Mouse (Mus musculus): ENCODE results near the gene Tmem59.
A peak's percentile ranks its signal among the peaks of the same experiment; 100 is the strongest.

Gene Tmem59

DNA sequence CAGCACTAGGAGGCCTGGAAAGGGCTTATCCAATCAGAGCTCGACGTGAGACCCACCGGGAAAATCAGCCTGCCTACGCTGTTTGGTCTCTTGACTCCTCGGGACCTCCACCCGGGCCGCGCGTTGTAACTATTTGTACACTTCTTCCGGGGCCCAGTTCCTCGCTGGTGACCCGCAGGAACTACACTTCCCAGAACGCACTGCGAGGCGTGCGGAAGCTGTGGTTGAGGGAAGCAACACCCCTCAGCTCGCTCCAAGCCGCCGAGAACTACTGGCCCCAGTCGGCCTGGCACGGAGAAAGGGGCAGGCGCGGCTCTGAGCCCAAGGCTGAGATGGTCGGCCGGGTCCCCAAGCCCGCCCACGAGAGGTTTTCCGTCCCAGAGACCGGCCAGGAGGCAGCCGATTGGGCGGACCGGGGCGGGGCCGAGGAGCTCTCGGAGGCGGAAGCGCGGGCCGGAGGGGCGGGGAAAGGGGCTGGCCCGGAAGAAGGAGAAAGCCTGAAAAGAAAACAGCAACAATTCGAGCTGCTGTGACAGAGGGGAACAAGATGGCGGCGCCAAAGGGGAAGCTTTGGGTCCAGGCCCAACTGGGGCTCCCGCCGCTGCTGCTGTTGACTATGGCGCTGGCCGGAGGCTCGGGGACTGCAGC lies at the start of gene Tmem59:
Gene Tmem59 (plus strand): TSS at position 218 of the 648 bp plus-strand sequence.
- DNase-seq, result peak; percentile 96

DNA sequence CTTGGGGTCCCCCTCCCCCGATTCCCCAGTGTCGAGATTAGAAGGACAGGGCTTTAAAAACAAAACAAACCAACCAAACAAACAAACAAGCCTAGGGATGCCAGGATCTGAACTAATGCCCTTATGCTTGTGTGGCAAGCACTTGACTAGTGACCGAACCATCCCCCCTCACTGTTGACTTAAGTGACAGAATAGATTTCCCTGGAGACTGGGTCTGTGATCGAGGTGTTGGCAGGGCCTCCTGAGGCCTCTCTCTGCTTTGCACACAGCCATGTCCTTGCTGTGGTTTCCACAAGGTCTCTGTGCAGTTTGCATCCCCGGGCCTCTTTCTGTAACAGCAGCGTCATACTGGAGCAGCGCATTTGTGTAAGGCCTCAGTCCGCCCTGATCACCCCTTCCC lies 48.8 kb upstream of the Tmem59 start:
- no peak for DNase-seq

DNA sequence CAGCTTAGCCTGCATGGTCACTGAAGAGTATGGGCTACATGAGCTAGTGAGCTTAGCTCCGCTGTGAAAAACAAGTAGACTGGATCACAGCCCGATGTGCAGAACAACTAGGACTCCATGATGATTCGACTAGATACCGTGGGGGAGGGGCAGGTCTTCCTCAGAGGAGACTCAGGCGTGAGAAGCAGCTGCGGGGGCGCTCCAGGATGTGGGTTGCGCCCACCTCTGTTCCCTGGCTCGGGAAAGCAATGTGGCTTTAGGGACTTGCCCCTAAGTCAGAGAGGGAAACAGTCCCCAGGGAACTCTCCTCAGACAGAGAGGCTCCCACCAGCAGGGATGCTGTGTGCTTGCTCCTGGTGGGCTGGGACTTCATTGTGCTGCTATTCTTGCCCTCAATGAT lies 47.7 kb upstream of the Tmem59 start:
- DNase-seq, result peak; percentile 73

DNA sequence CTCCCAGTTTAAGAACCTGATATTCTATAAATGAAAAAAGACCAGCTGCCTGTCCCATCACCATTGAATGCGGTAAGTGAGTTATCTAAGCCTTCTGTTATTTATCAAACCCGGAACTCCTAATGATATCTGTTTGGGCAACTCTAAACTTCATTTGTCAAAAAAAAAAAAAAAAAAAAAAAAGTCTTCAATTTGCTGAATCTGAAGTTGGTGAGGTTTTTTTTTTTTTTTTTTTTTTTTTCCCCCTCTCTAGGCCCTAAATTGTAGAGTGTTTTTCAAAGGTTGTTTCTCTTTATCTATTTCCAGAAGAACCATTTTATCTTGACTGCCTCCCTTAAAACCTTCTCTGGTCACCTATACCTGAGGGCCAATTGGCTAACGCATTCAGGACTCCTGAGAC lies 43.3 kb upstream of the Tmem59 start:
- no peak for DNase-seq

DNA sequence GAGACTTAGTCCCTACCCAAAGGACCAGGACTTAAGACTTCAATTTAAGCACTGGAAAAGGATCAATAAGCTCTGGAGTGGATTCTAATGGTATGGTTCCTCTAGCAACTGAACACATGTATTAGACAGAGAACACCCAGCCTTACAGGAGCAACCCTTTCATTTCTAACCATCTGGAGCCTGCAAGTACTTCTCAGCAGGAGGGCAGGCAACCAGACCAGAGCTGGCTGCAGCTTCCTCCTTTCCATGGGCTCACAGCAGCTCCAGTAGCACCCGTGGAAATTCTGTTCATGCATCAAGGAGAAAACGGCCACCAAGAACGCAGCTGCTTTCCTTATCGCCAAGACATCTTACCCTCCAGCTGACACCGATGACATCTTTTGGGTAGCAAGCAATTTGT lies 42.5 kb upstream of the Tmem59 start:
- no peak for DNase-seq

DNA sequence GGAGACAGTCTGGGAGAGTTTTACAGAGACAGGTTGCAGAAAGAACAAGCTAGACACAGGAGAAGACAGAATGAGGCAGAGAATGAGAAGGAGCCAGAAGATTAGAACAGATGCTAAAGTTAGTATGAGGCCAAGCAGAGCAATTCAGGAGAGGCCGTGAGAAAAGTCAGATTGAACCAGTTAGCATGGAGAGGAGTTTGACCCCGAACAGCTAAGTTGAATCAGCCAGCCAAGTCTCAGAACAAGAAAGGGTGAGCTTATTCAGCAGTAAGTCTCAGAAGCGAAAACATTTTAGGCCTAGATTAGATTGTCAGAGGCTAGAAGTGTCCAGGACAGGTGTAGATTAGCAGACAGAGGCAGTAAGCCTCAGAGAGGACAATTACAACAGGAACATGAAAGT lies 41.7 kb upstream of the Tmem59 start:
- DNase-seq, result no peak

DNA sequence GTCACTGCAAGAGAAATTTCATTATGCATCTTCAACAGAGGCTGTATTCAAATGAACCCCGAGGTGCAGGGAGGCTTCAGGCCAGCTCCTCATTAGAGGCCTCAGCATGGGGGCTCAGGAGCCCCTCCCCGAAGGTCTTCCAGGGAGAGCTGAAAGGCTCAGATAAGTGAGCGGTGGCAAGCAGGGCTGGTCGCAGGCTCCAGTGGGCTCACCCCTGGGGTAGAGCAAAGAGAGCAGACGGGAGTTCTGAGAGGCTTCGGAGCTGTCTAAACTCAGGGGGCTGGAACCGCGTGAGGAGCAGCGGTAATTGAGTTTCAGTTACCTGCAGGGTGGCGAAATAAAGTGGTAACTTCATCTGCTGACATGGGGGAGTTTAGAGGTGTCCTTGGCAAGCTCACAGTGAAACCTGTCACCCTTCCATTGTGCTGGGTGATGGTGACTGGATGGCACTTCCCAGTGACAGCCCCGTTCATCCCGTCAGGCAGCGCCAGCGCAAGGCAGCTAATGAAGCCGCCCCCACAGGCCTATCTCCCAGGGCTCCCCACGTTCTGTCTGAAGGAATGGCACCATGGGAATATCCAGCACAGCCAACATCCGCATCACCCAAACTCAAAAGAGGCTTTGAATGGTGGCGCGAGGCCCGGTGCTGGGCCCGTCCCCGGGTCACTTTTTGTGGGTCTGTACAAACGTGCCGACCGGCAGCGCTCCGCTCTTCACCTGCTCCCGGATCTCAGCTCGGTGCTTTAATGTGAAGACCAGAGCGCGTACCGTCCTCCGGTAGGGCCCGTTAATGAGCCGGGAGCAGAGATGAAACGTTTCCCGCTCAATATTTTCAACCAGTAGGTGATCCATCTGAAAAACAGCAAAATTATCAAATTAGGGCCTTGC lies 39.0 kb upstream of the Tmem59 start:
- no peak for DNase-seq

DNA sequence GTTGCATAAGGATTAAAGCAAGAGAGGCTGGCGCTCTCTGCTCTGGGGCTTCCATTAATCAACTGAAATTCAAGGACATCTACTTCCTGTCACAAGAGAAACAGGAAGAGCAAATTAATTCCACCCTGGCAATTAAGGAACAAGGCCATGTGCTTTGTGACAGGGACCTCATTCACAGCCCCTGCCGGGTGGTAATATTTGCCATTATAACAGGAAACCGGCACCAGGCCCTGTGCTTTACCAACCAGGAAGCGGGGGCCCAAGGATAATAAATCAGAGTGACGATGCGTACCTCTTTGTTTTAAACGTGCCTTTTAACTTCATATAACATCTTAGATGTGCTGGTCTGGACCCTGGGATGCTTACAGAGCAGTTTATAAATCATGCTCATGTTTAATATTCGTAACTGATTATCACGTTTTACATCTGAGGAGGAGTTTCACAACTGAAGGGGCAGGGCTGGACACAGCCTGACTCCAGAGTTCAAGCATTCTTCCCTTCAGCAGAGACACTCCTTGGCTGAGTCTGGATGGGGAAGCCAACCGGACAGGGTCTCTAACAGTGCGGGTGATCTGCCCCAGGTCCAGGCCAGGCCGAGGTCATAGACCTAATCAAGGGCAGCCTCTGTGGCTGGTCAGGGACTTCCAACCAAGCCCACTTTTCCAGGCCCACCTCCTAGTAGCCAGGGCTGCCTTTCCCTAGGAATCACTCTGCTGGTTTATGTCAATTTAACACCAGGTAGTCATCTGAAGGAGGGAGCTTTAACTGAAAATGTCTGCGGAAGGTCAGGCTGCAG lies 38.2 kb upstream of the Tmem59 start:
- no peak for DNase-seq

DNA sequence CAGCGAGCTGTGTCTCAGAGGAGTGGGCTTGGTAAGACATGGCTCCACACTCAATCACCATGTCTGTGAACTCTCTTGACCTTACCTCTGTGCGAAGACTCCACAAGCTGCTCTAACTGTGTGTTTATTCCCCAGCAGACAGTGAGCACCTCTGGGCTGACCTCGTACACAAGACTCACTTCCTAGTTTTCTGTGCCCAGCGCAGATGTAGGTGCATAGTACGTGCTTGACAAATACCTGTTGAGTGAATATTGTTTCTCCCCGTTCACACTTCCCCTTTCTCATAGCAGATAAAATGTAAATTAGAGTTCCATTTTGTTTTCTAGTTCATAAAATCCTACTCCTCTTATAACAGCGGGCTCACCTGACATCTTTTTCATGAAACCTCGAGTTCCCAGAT lies 34.7 kb upstream of the Tmem59 start:
- DNase-seq, result no peak

DNA sequence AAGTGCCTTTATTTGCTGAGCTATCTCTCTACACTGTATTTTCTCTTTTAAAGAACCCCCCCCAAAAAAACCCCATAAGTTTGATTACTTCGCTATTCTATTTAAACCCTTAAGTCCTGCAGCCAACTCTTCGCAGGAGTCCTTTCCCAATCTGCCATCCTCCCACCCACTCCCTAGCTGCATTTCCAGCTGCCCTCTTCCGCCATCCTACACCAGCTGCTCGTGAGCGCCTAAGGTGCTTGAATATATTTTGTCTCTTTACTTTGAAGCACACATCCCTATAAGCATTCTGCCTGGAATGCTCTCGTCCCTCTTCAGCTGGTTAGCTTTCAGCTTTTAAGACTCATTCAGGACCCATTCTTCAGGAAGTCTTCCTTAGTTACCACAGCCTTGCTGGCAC lies 27.2 kb upstream of the Tmem59 start:
- no peak for DNase-seq

DNA sequence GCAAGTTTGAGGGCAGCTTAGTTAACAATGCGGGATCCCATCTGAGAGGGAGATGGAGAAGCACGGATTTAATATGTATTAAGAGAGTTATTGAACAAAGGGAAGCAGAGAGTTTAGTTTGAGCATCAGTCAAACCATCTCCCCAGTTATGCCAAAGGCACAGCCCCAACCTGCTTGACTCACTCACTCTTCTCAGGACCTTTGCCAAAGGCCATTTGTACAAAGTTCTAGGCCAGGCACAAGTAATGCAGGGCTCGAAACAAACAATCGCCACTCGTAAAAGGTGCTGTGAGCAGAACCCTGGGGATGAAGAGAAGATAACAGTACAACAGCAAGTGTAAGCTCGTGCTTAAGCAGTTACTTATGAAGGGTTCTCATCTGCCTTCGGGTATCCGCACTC lies 25.6 kb upstream of the Tmem59 start:
- DNase-seq, result no peak

DNA sequence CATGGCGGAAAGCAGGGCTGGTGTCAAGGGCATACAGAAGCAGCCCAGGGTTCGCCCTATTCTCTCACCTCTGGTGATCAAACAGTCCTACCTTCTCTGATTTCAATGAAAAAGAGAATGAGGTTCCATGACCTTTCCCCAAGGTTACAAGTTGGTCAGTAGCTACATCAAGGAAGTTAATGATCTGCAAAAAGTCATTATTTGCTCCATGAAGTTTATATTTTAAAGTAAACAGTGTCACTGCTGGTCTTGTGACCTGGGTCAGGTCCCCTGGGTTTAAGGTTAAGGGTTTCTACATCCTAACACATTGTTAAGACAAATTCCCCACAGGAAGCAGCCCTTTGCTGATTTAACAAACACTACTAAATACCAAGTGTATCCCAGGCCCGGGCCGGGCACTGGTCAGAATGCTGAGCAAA lies 21.2 kb upstream of the Tmem59 start:
- no peak for DNase-seq

DNA sequence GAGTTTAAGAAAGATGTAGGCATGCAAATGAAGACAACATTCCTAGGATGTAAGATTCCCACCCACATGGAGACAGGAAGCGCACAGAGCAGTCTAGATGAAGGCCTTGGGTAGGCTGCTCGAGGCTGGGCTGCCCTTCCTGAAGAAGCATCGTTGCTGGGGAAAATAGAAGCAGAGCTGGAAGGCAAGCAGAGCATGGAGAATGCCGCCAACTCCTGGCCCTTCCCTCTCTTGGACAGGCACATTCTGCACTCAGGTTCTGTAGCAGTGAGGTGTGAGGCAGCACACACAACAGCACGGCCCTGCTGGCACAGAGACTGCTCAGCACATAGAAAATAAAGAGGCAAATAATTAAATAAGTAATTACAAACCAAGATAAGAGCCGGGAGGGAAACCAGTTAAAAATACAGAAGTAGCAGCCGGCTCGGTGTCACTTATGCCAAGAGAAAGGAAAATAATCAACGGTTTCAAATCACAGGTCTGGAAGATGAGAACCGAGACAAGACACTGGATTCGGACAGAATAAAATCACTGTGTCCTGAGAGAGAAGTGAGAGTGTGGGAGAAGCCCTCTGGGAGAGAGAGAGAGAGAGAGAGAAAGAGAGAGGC lies 18.9 kb upstream of the Tmem59 start:
- DNase-seq, result no peak

DNA sequence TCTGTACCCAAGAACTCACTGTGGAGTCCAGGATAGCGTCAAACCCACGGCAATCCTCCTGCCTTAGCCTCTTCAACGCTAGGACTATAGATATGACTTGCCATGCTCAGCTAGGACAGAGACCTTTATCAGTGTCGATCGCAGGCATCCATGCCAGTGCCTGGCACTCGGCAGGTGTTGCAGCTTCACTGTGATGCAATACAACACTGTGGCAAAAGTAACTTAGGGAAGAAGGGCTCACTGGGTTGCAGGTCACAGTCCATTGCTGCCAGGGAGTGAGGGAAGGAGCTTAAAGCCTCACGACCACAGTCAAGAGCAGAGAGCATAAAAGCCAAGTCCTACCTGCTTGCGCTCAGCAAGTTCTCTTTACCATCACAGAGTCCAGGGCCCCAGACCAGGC lies 18.0 kb upstream of the Tmem59 start:
- DNase-seq, result no peak

DNA sequence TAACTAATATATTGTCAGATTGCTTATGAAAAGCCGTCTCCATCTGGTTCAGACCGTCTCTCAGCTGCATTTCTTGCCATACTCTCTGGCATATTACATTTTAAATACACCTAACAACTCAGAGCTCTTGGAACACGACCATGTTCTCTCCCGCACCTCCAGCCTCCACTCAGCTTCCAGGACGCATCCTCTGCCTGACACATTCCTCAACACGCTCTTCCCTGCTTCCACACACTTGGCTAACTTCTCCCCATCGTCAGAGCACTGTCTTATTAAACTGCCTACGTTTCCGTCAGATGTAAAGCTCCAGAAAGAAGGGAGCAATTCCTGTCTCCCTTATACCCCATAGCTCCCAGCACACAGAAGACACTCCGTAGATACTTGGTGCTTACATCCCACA lies 14.9 kb upstream of the Tmem59 start:
- no peak for DNase-seq

DNA sequence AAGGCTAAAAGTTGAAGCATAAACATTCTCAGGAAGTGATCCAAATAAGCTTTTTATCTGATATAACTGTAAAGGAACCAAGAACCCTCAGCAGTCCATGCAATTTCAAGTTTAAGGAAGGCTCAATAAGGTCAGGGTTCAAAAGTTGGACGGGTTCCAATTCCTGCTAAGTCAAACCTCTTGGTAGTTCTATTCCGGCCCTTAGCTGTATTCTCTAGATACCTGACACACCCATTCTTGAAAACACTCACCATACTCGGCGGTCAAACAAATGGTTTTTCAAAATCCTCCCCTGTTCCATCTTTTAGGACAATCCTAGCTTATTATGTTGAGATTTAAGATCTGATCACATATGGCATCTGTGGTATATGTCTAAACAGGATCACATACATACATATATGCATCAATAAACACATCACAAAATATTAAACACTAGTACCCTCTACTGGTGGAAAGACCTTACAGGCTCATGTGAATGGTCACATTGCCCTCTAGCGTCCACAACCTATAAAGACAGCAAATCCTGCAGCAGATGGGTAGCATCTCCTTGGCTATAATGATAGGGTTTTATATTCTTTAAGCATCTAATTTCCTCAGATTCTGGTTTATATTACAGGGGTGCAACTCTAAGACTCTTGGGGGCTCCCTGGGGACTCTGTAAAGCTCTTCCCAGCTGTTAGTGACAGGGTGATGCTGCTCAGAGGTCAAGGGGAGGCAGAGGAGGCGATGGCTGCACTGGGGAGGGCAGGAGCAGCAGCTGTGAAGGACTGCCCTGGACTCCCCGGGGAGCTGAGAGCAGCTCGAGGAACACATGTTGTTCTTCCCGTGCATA lies 14.2 kb upstream of the Tmem59 start:
- DNase-seq, result peak; percentile 77

DNA sequence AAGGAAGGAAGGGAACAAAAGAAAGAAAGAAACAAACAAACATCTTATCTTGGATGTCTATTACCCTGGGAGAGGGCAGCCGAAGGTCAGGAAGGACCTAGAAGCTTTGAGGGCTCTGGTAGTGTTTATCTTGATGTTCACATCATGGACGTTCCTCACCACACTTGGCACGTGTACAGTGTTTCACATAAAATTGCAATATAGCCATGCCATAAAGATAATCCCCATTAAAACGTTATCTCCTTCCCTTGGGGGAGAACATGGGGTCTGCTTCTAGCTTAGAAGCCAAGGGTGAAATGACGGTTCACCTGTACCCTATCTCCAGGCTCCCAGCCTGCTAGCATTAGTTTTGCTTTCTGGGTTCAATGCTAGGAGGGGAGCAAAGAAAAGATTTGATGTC lies 11.5 kb upstream of the Tmem59 start:
- DNase-seq, result no peak

DNA sequence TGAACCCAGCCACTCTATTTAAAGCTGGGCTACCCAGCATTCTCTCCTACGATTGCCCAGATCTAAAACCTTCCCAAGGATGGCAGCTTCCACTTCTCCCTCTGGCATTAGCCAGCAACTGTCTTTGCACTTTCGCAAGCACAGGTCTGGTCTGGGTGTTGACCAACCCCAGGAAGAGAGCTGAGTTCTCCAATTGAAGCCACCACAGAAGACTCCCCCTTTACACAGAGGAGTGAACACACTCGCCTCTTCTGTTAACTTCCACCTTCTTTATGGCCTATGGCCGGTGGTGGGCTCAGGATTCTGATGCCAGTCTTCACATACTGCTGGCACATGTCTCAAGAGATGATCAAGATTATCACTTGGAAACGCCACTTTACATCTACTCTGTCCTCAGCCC lies 10.4 kb upstream of the Tmem59 start:
- DNase-seq, result no peak

DNA sequence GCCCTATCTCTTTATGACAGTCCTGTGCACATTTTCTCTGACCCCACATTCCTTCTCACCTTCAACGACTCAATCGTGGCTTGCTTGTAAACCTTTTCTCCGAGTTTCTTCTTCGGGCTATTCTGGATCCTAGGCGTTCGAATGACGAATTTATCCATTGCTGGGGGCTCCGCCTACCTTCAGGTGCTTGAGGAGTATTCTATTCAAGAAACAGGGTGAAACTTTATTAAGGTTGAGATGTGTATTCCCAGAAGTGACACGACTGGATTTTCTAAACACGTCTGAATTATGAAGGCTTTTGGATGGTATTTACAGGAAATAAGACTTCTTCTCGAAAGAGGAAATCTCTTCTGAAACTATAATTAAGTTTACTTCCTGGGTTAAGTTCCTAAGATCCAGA lies 693 bp upstream of the Tmem59 start:
- no peak for DNase-seq

DNA sequence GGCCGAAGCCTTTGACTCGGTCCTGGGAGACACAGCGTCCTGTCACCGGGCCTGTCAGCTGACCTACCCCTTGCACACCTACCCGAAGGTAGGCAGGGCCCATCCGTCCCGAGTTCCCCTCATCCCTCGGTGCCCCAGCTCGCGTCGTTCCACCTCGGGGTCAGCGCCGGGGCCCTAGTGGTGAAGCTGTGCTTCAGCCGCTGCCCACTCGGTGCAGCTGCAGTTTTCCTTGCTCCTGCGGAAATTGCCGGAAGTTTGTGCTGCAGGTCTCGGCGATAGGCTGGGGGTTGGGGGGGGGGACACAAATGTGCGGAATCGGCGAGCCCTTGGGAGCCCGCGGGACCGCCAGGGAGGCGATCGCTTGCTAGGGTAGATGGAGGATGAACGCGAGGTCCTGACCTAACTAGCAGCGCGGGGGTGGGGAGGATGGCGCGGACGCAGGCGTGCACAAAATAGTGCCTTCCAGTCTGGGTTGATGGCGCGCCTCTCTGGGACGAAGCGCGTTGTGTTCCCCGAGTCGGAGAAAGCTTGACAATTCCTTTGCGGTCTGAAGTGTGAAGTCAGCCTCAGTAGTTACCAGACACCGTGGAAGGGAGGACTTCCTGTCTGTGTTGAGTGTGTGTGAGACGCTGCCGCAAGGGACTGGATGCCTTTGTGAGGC lies 761 bp downstream of the Tmem59 start, which contains the start of gene Tceanc2:
Gene Tceanc2 (minus strand): TSS at position 287 of the 661 bp plus-strand sequence.
- peak; percentile 75 for DNase-seq

DNA sequence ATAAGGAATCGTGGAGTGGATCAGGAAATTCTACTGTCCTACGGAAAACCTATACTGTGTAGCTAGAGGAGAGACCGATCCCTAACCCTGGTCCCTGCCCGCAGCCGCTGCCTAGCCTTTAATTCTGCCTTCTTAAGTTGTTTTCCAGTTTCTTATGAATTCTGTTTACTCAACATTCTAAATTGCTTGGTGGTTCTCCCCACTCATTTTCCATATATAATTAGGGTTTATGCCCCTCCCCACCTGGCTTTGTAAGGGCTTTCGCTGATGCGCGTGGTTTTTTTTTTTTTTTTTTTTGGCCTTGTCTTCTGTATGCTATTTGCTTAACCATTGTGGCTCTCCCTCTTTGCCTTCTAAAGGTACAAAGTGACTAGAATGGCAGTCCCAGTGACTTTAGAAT lies 1.4 kb downstream of the Tmem59 start:
- DNase-seq, result no peak

DNA sequence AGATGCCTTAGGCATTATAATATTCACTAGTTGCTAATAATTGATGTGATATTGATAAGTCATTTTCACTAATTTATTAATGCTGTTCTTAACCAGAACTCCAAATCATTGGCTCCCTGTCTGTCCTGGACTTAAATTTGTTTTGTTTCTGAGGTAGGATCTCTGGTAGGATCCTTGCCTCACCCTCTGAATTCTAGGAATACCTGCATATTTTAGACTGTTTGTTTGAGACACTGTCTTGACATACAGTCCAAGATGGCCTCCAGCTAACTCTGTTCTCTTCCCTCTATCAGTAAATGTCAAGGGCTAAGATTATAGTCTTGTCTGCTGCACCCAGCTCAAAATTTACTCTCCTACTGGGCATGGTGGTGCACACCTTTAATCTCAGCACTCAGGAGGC lies 2.5 kb downstream of the Tmem59 start:
- DNase-seq, result no peak
